Mouse (Mus musculus): Measurements from ENCODE around the gene Cmip. TPM values are rescaled to one million over a fixed set of nuclear protein-coding genes. Genes with fewer than 3 reads are reported as not detected.

The Cmip gene
- polyA plus RNA-seq, 1 experiment from 2014 or later = 39.0 TPM

GRCm38 (mm10) chr8:117259431-117260001, 2.7 kb downstream of the Cmip start:
- ATAC-seq = no peak
- Histone ChIP-seq H3K4me3 (peak overlapping the region; percentile 98), H3K27ac (peak overlapping the region; percentile 90), H3K27me3 (no peaks in the 10 kb centered on the region), H3K9ac (peak overlapping the region; percentile 98), H3K4me1 (peaks cover 53% of the 10 kb centered on the region), H3K4me2 (peak overlapping the region; percentile 92), H3K9me3 (replicated peaks) (no peaks in the 10 kb centered on the region), H3K36me3 (ENCODE audit: poor library complexity, severe bottlenecking) (no peaks in the 10 kb centered on the region)
- WGBS = 49% methylated on average over 11 of the region's 11 CpGs

DNA sequence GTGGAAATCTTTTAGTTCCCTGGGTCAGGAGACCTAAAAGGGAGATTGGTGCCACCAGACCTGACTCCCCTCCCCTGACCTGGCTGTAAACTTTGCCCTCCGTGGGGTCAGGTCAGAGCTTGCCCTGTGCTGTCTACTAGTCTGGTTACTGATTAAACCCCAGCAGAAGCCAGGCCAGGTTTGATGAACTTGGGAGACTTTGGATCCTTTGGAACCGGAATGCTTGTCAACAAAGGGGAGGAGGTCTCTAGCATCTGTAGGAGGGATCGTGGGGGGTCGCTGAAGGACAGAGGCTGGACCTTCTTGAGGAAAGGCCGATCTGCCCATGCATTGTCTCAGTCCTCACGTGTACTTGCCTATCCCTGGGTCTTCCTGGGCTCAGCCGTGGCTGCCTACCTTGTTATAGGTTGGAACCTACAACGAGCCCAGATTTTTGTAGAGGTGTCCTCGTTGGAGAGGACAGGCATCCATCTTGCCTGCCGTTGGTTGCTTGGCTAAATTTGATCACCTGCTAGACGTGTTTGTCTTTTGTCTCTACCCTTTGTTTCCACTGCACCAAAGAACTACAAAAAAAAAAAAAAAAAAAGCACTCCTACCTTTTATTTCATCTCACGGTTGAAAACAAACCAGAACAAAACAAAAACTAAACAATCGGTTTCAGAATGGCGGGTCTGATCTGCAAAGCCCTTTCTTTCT, 3.5 kb downstream of the Cmip start:
- H3K4me3 ChIP-seq = peak overlapping the region; percentile 98
- no peaks in the 10 kb centered on the region for H3K9me3 ChIP-seq (replicated peaks)
- WGBS = 14% methylated on average over 14 of the region's 14 CpGs
- H3K4me1 ChIP-seq = peaks cover 53% of the 10 kb centered on the region
- peak overlapping the region; percentile 98 for H3K9ac ChIP-seq
- H3K27me3 ChIP-seq = no peaks in the 10 kb centered on the region
- ATAC-seq = no peak
- peak overlapping the region; percentile 63 for H3K27ac ChIP-seq
- peak overlapping the region; percentile 92 for H3K4me2 ChIP-seq
- H3K36me3 ChIP-seq (ENCODE audit: poor library complexity, severe bottlenecking) = no peaks in the 10 kb centered on the region

DNA sequence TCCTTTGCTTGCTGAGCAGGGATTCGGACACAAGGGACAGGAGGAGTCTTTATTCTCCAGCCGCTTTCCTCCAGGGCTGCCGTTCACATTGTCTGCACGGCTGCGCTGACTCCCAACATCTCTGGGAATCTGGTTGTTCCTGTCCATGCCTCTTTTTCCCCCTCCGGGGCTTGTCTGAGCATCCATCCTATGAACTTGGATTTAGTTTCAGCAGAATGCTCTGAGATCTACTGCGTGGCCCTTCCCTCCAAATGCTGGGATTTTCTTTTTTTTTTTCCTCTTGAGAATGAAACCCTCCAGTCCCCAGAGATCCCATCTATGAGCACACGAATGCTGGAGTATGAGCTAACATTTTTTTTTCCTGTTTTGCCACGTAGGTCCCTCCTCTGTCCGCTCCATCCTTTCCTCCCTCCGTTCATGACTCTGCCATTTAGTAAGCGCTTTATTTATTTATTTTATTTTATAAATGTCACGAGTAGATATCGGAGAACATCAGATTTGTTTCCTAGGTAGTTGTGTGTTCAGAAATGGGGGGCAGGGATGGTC, 4.1 kb downstream of the Cmip start:
- H3K27me3 ChIP-seq = no peaks in the 10 kb centered on the region
- H3K36me3 ChIP-seq (ENCODE audit: poor library complexity, severe bottlenecking) = no peaks in the 10 kb centered on the region
- 23% methylated on average over 14 of the region's 14 CpGs for WGBS
- H3K9me3 ChIP-seq (replicated peaks) = no peaks in the 10 kb centered on the region
- ATAC-seq = no peak
- peak overlapping the region; percentile 98 for H3K4me3 ChIP-seq
- H3K9ac ChIP-seq = peak overlapping the region; percentile 98
- H3K4me2 ChIP-seq = peak overlapping the region; percentile 92
- peak overlapping the region; percentile 63 for H3K27ac ChIP-seq
- peaks cover 53% of the 10 kb centered on the region for H3K4me1 ChIP-seq

DNA sequence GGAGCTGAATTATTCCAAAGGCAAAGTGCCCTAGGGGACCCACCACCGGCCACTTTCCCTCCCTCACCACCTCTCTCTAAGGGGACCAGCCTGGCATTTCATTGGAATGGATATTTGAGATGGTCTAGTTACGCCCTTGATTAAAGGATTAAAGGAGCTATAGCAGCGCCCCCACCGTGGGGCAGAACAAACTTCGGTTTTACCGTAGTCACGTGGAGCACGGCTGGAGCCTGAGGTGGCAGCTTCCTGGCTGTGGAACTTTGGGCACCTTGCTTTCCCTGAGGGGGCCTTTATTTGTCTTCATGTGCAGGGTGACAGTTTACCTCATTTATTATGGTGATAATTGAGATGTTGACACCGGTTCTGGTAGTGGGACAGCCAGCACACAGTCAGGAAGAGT, 4.8 kb downstream of the Cmip start:
- peaks cover 53% of the 10 kb centered on the region for H3K4me1 ChIP-seq
- H3K9ac ChIP-seq = peak overlapping the region; percentile 98
- 15% methylated on average over 9 of the region's 9 CpGs for WGBS
- H3K4me3 ChIP-seq = peak overlapping the region; percentile 98
- no peaks in the 10 kb centered on the region for H3K27me3 ChIP-seq
- peak overlapping the region; percentile 92 for H3K4me2 ChIP-seq
- no peak for ATAC-seq
- no peaks in the 10 kb centered on the region for H3K9me3 ChIP-seq (replicated peaks)
- H3K36me3 ChIP-seq (ENCODE audit: poor library complexity, severe bottlenecking) = no peaks in the 10 kb centered on the region
- H3K27ac ChIP-seq = peak overlapping the region; percentile 63; the same call in 1 of the 2 replicates

- H3K4me2 ChIP-seq = no peak overlapping the region
- H3K4me1 ChIP-seq = peaks cover 62% of the 10 kb centered on the region
- H3K27me3 ChIP-seq = no peaks in the 10 kb centered on the region
- no peaks in the 10 kb centered on the region for H3K9me3 ChIP-seq (replicated peaks)
- WGBS = 65% methylated on average over 8 of the region's 8 CpGs
- H3K27ac ChIP-seq = no peak overlapping the region
- H3K4me3 ChIP-seq = no peak overlapping the region
- no peaks in the 10 kb centered on the region for H3K36me3 ChIP-seq (ENCODE audit: poor library complexity, severe bottlenecking)
- no peak overlapping the region; the same call in 1 of the 2 replicates for H3K9ac ChIP-seq
- ATAC-seq = no peak
Observed at GRCm38 (mm10) chr8:117262685-117263084, 5.8 kb downstream of the Cmip start.

GRCm38 (mm10) chr8:117263442-117263841, 6.6 kb downstream of the Cmip start:
- no peaks in the 10 kb centered on the region for H3K9me3 ChIP-seq (replicated peaks)
- 63% methylated on average over 6 of the region's 6 CpGs for WGBS
- no peaks in the 10 kb centered on the region for H3K27me3 ChIP-seq
- H3K36me3 ChIP-seq (ENCODE audit: poor library complexity, severe bottlenecking) = no peaks in the 10 kb centered on the region
- H3K4me1 ChIP-seq = peaks cover 62% of the 10 kb centered on the region
- H3K4me2 ChIP-seq = no peak overlapping the region
- ATAC-seq = no peak
- H3K4me3 ChIP-seq = no peak overlapping the region
- H3K9ac ChIP-seq = no peak overlapping the region
- H3K27ac ChIP-seq = no peak overlapping the region

GRCm38 (mm10) chr8:117265079-117265478, 8.2 kb downstream of the Cmip start:
- WGBS = 94% methylated on average over 5 of the region's 5 CpGs
- no peak overlapping the region for H3K4me2 ChIP-seq
- no peak overlapping the region for H3K9ac ChIP-seq
- no peaks in the 10 kb centered on the region for H3K36me3 ChIP-seq (ENCODE audit: poor library complexity, severe bottlenecking)
- no peak overlapping the region for H3K27ac ChIP-seq
- H3K27me3 ChIP-seq = no peaks in the 10 kb centered on the region
- peaks cover 46% of the 10 kb centered on the region for H3K4me1 ChIP-seq
- no peaks in the 10 kb centered on the region for H3K9me3 ChIP-seq (replicated peaks)
- ATAC-seq = no peak
- no peak overlapping the region for H3K4me3 ChIP-seq

- WGBS = 90% methylated on average over 11 of the region's 11 CpGs
- H3K36me3 ChIP-seq (ENCODE audit: poor library complexity, severe bottlenecking) = no peaks in the 10 kb centered on the region
- no peak; the same call in 1 of the 2 replicates for ATAC-seq
- no peak overlapping the region for H3K4me3 ChIP-seq
- H3K9ac ChIP-seq = no peak overlapping the region
- H3K4me2 ChIP-seq = no peak overlapping the region
- H3K9me3 ChIP-seq (replicated peaks) = no peaks in the 10 kb centered on the region
- no peak overlapping the region for H3K27ac ChIP-seq
- no peaks in the 10 kb centered on the region for H3K27me3 ChIP-seq
- H3K4me1 ChIP-seq = peaks cover 21% of the 10 kb centered on the region
Observed at GRCm38 (mm10) chr8:117267403-117268129, 10.7 kb downstream of the Cmip start.

DNA sequence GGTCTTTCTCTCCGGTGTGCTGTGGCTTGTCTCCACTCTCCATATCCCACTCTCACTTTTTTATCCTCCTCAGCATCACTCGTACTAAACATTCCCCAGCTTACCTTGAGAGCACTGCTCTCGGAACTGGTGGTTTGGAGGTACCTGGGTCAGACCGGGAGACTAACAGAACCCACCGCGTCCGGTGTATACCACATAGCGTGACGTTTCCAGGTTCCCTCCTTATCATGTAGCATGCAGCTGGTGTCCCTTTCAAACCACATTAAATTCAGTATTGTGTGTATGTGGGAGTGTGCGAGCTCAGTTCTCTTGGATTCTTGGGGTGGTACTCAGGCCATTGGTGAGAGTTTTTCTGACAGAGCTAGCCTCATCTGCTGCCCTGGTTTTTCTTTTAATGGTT, 21.4 kb downstream of the Cmip start:
- Histone ChIP-seq H3K4me3 (no peak overlapping the region), H3K27ac (peak overlapping the region; percentile 74), H3K4me1 (peaks cover 44% of the 10 kb centered on the region), H3K36me3 (ENCODE audit: poor library complexity, severe bottlenecking) (peaks cover 11% of the 10 kb centered on the region; the same call in 1 of the 2 replicates), H3K4me2 (peak overlapping the region; percentile 44), H3K9ac (peak overlapping the region; percentile 12; the same call in 1 of the 2 replicates), H3K9me3 (replicated peaks) (no peaks in the 10 kb centered on the region), H3K27me3 (no peaks in the 10 kb centered on the region)
- no peak for ATAC-seq
- WGBS = 78% methylated on average over 10 of the region's 10 CpGs

DNA sequence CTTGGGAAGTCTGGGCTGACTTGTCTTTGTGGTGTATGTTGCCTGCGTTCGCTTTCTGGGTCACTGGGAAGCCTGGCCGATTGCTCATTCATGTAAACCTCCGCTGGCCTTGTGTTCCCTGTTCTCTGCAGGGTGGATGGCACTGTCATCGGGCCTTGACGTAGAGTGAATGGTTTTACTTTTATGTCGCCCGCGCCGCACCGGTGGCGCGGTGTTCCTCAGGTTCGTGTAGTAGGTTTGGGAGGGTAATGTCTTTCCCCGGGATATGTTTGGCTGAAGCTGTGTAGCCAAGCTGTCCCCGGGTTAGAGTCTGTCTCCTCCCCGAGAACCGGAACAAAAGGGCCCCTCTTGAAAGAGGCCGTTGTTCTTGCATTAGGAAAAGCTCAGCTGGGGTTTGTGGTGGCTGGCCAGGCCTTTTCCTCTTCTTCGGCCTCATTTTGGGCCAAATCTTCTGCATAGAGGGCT, 21.8 kb downstream of the Cmip start:
- ATAC-seq = peak; percentile 28; the same call in 1 of the 2 replicates
- H3K4me3 ChIP-seq = no peak overlapping the region
- peaks cover 49% of the 10 kb centered on the region for H3K4me1 ChIP-seq

DNA sequence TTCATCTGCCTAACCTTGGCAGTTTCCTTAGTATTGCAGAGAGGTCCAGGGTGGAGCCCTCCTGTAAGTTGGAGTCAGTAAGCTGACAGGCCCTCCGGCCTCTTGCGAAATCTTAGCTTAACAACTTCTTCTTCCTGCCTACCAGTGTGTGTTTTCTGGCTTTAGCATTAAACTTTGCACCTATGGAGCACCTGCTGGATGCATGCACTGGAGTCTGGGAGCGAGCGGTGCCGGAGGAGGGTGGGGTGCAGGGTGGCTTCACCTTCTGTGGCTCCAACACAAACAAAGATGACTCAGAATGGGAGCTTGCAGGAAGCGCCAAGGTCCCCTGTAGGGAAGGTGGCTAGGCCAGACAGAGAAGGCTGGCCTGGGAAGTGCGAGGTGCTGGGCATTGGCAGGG, 23.6 kb downstream of the Cmip start:
- no peak overlapping the region for H3K4me3 ChIP-seq
- no peaks in the 10 kb centered on the region for H3K27me3 ChIP-seq
- 86% methylated on average over 7 of the region's 7 CpGs for WGBS
- ATAC-seq = no peak
- H3K4me2 ChIP-seq = no peak overlapping the region
- no peak overlapping the region for H3K9ac ChIP-seq
- peaks cover 62% of the 10 kb centered on the region for H3K4me1 ChIP-seq
- H3K27ac ChIP-seq = 0 out of 2 replicates have a peak overlapping the region, but pooled peaks have one; percentile 7
- H3K9me3 ChIP-seq (replicated peaks) = no peaks in the 10 kb centered on the region
- H3K36me3 ChIP-seq (ENCODE audit: poor library complexity, severe bottlenecking) = peaks cover 8% of the 10 kb centered on the region

More for the DNA sequence above, 21.8 kb downstream of the Cmip start:
- no peaks in the 10 kb centered on the region for H3K27me3 ChIP-seq
- H3K9me3 ChIP-seq (replicated peaks) = no peaks in the 10 kb centered on the region
- peak overlapping the region; percentile 74 for H3K27ac ChIP-seq
- peaks cover 7% of the 10 kb centered on the region; the same call in 1 of the 2 replicates for H3K36me3 ChIP-seq (ENCODE audit: poor library complexity, severe bottlenecking)
- H3K9ac ChIP-seq = peak overlapping the region; percentile 12
- peak overlapping the region; percentile 44 for H3K4me2 ChIP-seq
- 14% methylated on average over 20 of the region's 20 CpGs for WGBS

DNA sequence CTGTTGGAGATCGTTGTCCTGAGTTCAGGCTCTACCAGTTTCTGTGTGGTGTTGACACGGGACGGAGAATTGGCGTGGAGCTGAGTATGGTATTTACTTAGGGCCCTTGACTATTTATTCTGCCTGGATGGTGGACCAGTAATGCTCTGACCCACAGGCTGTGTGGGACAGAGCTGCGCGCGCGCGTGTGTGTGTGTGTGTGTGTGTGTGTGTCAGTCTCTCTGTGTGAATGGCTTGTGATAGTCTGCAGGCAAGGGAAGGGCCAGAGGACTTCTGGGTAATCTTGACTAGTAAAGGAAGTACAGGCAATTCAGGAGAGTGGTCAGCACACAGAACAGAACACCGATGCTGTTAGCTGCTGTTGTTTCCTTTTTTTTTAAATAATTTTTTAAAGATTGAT, 24.8 kb downstream of the Cmip start:
- H3K36me3 ChIP-seq (ENCODE audit: poor library complexity, severe bottlenecking) = peaks cover 18% of the 10 kb centered on the region
- H3K27me3 ChIP-seq = no peaks in the 10 kb centered on the region
- H3K27ac ChIP-seq = no peak overlapping the region
- no peak overlapping the region for H3K9ac ChIP-seq
- peaks cover 62% of the 10 kb centered on the region for H3K4me1 ChIP-seq
- WGBS = 94% methylated on average over 10 of the region's 10 CpGs
- ATAC-seq = no peak
- no peak overlapping the region for H3K4me3 ChIP-seq
- no peak overlapping the region for H3K4me2 ChIP-seq
- H3K9me3 ChIP-seq (replicated peaks) = 0 out of 2 replicates have a peak, but pooled peaks cover 6% of the 10 kb centered on the region

Data from forebrain, embryonic 13.5 days (tissue).